Mouse (Mus musculus) mesoderm, embryonic 11.5 days (tissue): Measurements from ENCODE around the gene Pcnx3.

Source experiments
- DNase-seq: peaks from one replicate; pipeline ENCODE4 v3.0.0-alpha.2; 2012; ENCODE audit warnings: low read depth, low spot score

Gene Pcnx3

GRCm38 (mm10) chr19:5641021-5641420 lies 47.7 kb downstream of the Pcnx3 start:
- DNase-seq = no peak

- no peak for DNase-seq
Measured at GRCm38 (mm10) chr19:5640339-5640738, 48.4 kb downstream of the Pcnx3 start.

GRCm38 (mm10) chr19:5638416-5639005 lies 50.2 kb downstream of the Pcnx3 start:
- DNase-seq = no peak

GRCm38 (mm10) chr19:5637069-5638047 lies 51.4 kb downstream of the Pcnx3 start, which contains the start of gene Rela:
Gene Rela (plus strand): TSS chr19:5637483.
- peak; percentile 82 for DNase-seq

- DNase-seq = no peak
Measured at GRCm38 (mm10) chr19:5636571-5637041, 52.1 kb downstream of the Pcnx3 start.

GRCm38 (mm10) chr19:5636036-5636570 lies 52.6 kb downstream of the Pcnx3 start:
- no peak for DNase-seq

- DNase-seq = no peak
Measured at GRCm38 (mm10) chr19:5632120-5632519, 56.6 kb downstream of the Pcnx3 start.

- DNase-seq = no peak
Measured at GRCm38 (mm10) chr19:5629907-5630306, 58.8 kb downstream of the Pcnx3 start.

GRCm38 (mm10) chr19:5625311-5625710 lies 63.4 kb downstream of the Pcnx3 start:
- DNase-seq = no peak

GRCm38 (mm10) chr19:5621884-5622283 lies 66.8 kb downstream of the Pcnx3 start:
- DNase-seq = no peak

GRCm38 (mm10) chr19:5620007-5620406 lies 68.7 kb downstream of the Pcnx3 start:
- no peak for DNase-seq

GRCm38 (mm10) chr19:5614953-5615352 lies 73.8 kb downstream of the Pcnx3 start:
- no peak for DNase-seq
